Comparison of ENCODE assay signal across 9 mouse cellular contexts in genomic region chr8:106399694-106400093, GRCm38 (mm10). TPM values are rescaled to one million over a fixed set of nuclear protein-coding genes. Genes with fewer than 3 reads are reported as not detected.
DNase-seq lines count a peak whose midpoint lies in the region; ATAC-seq and TF ChIP-seq lines count a peak whose summit lies in the region.
"Had no signal": no experiment of that assay in that cellular context is flagged by ENCODE, and none has a peak within 500 bp of the region (broad histone marks: within the 10 kb centered on the region; RNA-seq: fewer than 3 reads in every experiment).

No protein-coding gene starts in this region.

- no peak overlapping the region for H3K4me2 ChIP-seq in midbrain, postnatal 0 days (ENCODE audit: low read depth, low read length, poor library complexity, severe bottlenecking)
- no peak overlapping the region for H3K4me2 ChIP-seq in midbrain, embryonic 11.5 days
- H3K4me2 ChIP-seq in hindbrain, postnatal 0 days (ENCODE audit: low read depth, low read length) = no peak overlapping the region
- H3K4me2 ChIP-seq in lung, postnatal 0 days (replicated peaks; ENCODE audit: low read depth, low read length) = no peak overlapping the region
- H3K4me2 ChIP-seq in liver, embryonic 12.5 days = no peak overlapping the region
- H3K4me2 ChIP-seq: liver, embryonic 15.5 days had no signal

- no peak overlapping the region for H3K4me3 ChIP-seq in midbrain, postnatal 0 days (ENCODE audit: low read depth, low read length)
- H3K4me3 ChIP-seq in midbrain, embryonic 11.5 days (ENCODE audit: low read depth, low read length) = no peak overlapping the region
- no peak overlapping the region for H3K4me3 ChIP-seq in hindbrain, postnatal 0 days (ENCODE audit: low read length)
- H3K4me3 ChIP-seq in lung, postnatal 0 days (ENCODE audit: low read depth, low read length) = no peak overlapping the region
- H3K4me3 ChIP-seq in liver, embryonic 12.5 days = no peak overlapping the region
- H3K4me3 ChIP-seq: liver, embryonic 15.5 days had no signal

- no peak overlapping the region for H3K9ac ChIP-seq in midbrain, postnatal 0 days (replicated peaks; ENCODE audit: low read length, poor library complexity, severe bottlenecking)
- H3K9ac ChIP-seq in midbrain, embryonic 11.5 days (ENCODE audit: low read length) = no peak overlapping the region
- no peak overlapping the region for H3K9ac ChIP-seq in hindbrain, postnatal 0 days (replicated peaks; ENCODE audit: low read length)
- no peak overlapping the region for H3K9ac ChIP-seq in lung, postnatal 0 days (replicated peaks; ENCODE audit: low read depth)
- H3K9ac ChIP-seq in liver, embryonic 12.5 days = no peak overlapping the region
- H3K9ac ChIP-seq: liver, embryonic 15.5 days had no signal

- no peaks in the 10 kb centered on the region for H3K9me3 ChIP-seq in midbrain, postnatal 0 days (ENCODE audit: low read length)
- H3K9me3 ChIP-seq in midbrain, embryonic 11.5 days (ENCODE audit: control insufficient read depth, low read length) = no peaks in the 10 kb centered on the region
- no peaks in the 10 kb centered on the region for H3K9me3 ChIP-seq in hindbrain, postnatal 0 days (ENCODE audit: low read length)
- no peaks in the 10 kb centered on the region for H3K9me3 ChIP-seq in lung, postnatal 0 days (ENCODE audit: low read length)
- H3K9me3 ChIP-seq in liver, embryonic 12.5 days (replicated peaks) = no peaks in the 10 kb centered on the region
- H3K9me3 ChIP-seq: liver, embryonic 15.5 days had no signal

- TF ChIP-seq EP300 in lung, postnatal 0 days (IDR thresholded peaks at IDR 0.05) = no peak

- ATAC-seq in midbrain, postnatal 0 days (ENCODE audit: low FRiP score) = no peak
- ATAC-seq in midbrain, embryonic 11.5 days (ENCODE audit: low FRiP score) = no peak
- peak; percentile 75 for ATAC-seq in hindbrain, postnatal 0 days
- ATAC-seq in lung, postnatal 0 days = peak; percentile 79
- ATAC-seq in granulocyte monocyte progenitor cell, adult 5-6 weeks (replicated peaks; ENCODE audit: poor library complexity, severe bottlenecking) = no peak
- ATAC-seq in liver, embryonic 12.5 days = no peak

- peak; percentile 76 for DNase-seq in midbrain, postnatal 0 days (ENCODE audit: low spot score)
- DNase-seq in midbrain, embryonic 11.5 days (ENCODE audit: low spot score, missing footprints) = no peak
- DNase-seq in fibroblast of lung, adult 2 months (ENCODE audit: low read depth) = peak; percentile 94
- peak; percentile 74 for DNase-seq in hindbrain, postnatal 0 days (ENCODE audit: low spot score)
- DNase-seq in lung, postnatal 0 days (ENCODE audit: low spot score) = peak; percentile 77
- DNase-seq in layer of hippocampus, adult 18-20 months (ENCODE audit: low spot score in 2 of 2) = no peak

- no peak overlapping the region for H3K27ac ChIP-seq in midbrain, postnatal 0 days (ENCODE audit: low read depth, low read length)
- H3K27ac ChIP-seq in midbrain, embryonic 11.5 days (ENCODE audit: low read depth, low read length) = no peak overlapping the region
- H3K27ac ChIP-seq in hindbrain, postnatal 0 days = no peak overlapping the region; the same call in 1 of the 2 replicates
- H3K27ac ChIP-seq in lung, postnatal 0 days (ENCODE audit: low read length) = peak overlapping the region; percentile 32; the same call in 1 of the 2 replicates
- no peak overlapping the region for H3K27ac ChIP-seq in liver, embryonic 12.5 days
- H3K27ac ChIP-seq: liver, embryonic 15.5 days had no signal

- H3K4me1 ChIP-seq in midbrain, postnatal 0 days (ENCODE audit: insufficient read depth, low read length) = no peaks in the 10 kb centered on the region
- H3K4me1 ChIP-seq in midbrain, embryonic 11.5 days (ENCODE audit: control insufficient read depth, insufficient read depth, low read length) = no peaks in the 10 kb centered on the region
- 0 out of 2 replicates have a peak, but pooled peaks cover 11% of the 10 kb centered on the region for H3K4me1 ChIP-seq in hindbrain, postnatal 0 days (ENCODE audit: insufficient read depth, low read length)
- H3K4me1 ChIP-seq in lung, postnatal 0 days (ENCODE audit: insufficient read depth, low read depth, low read length) = peaks cover 5% of the 10 kb centered on the region
- H3K4me1 ChIP-seq in liver, embryonic 12.5 days = peaks cover 12% of the 10 kb centered on the region

- H3K27me3 ChIP-seq in midbrain, postnatal 0 days (ENCODE audit: insufficient read depth, low read length) = no peaks in the 10 kb centered on the region
- H3K27me3 ChIP-seq in midbrain, embryonic 11.5 days (ENCODE audit: control insufficient read depth, insufficient read depth, low read length) = no peaks in the 10 kb centered on the region
- no peaks in the 10 kb centered on the region for H3K27me3 ChIP-seq in hindbrain, postnatal 0 days (ENCODE audit: insufficient read depth, low read length)
- H3K27me3 ChIP-seq in lung, postnatal 0 days (replicated peaks; ENCODE audit: insufficient read depth, low read length) = no peaks in the 10 kb centered on the region
- H3K27me3 ChIP-seq in liver, embryonic 12.5 days (replicated peaks) = peaks cover 4% of the 10 kb centered on the region; the same call in 1 of the 2 replicates

- no peaks in the 10 kb centered on the region for H3K36me3 ChIP-seq in midbrain, postnatal 0 days (ENCODE audit: insufficient read depth, low read length)
- no peaks in the 10 kb centered on the region for H3K36me3 ChIP-seq in midbrain, embryonic 11.5 days (ENCODE audit: control insufficient read depth, insufficient read depth, low read length)
- H3K36me3 ChIP-seq in hindbrain, postnatal 0 days (ENCODE audit: insufficient read depth, low read length) = no peaks in the 10 kb centered on the region
- no peaks in the 10 kb centered on the region for H3K36me3 ChIP-seq in lung, postnatal 0 days (ENCODE audit: insufficient read depth, low read length)
- no peaks in the 10 kb centered on the region for H3K36me3 ChIP-seq in liver, embryonic 12.5 days
- H3K36me3 ChIP-seq: liver, embryonic 15.5 days had no signal

- TF ChIP-seq CTCF in midbrain, postnatal 0 days (IDR thresholded peaks at IDR 0.05) = no peak
- TF ChIP-seq CTCF in hindbrain, postnatal 0 days (IDR thresholded peaks at IDR 0.05; ENCODE audit: low read depth) = no peak
- TF ChIP-seq CTCF in lung, postnatal 0 days (IDR thresholded peaks at IDR 0.05) = no peak

- WGBS in midbrain, postnatal 0 days = 48% methylated on average over 8 of the region's 8 CpGs
- 74% methylated on average over 8 of the region's 8 CpGs for WGBS in midbrain, embryonic 11.5 days
- 40% methylated on average over 8 of the region's 8 CpGs for WGBS in hindbrain, postnatal 0 days
- WGBS in lung, postnatal 0 days = 14% methylated on average over 8 of the region's 8 CpGs
- WGBS in liver, embryonic 12.5 days (ENCODE audit: insufficient replicate concordance) = 54% methylated on average over 8 of the region's 8 CpGs

RNA-seq across cellular contexts. Expression of gene Zfp90, which starts 15.4 kb away (rescaled TPM):
- total RNA-seq in midbrain, postnatal 0 days (2014; rRNA removed) = 28.6 and 30.4 TPM in 2 replicates
- polyA plus RNA-seq in midbrain, postnatal 0 days (2015; fragmentation: Nextera tagmentation; extraction: Ambion mirVana) = 34.8 and 36.5 TPM in 2 replicates
- polyA plus RNA-seq in midbrain, embryonic 11.5 days (2014; fragmentation: Nextera tagmentation; extraction: Ambion mirVana) = 32.1 and 35.9 TPM in 2 replicates
- 22.6 and 26.2 TPM in 2 replicates for total RNA-seq in hindbrain, postnatal 0 days (2014; rRNA removed)
- 31.5 and 32.2 TPM in 2 replicates for polyA plus RNA-seq in hindbrain, postnatal 0 days (2015; fragmentation: Nextera tagmentation; extraction: Ambion mirVana)
- 8.8 and 9.9 TPM in 2 replicates for polyA plus RNA-seq in lung, postnatal 0 days (2015; fragmentation: Nextera tagmentation; extraction: Ambion mirVana)
- 6.7 and 9.2 TPM in 2 replicates for total RNA-seq in granulocyte monocyte progenitor cell, adult 5-6 weeks (2014; fragmentation: Nextera tagmentation)
- 6.0 and 7.8 TPM in 2 replicates for total RNA-seq in granulocyte monocyte progenitor cell, adult 5-6 weeks (2017)
- total RNA-seq in layer of hippocampus, adult 18-20 months (2021) = 10 to 100 TPM; 11.1 to 12.6 TPM
- polyA plus RNA-seq in liver, embryonic 12.5 days (2016; fragmentation: Nextera tagmentation; extraction: Ambion mirVana) = 3.5 and 3.8 TPM in 2 replicates

Comparison
In these comparisons a context has a peak if more than half of its experiments do, and no peak if none do; other contexts are left out.
1. DNase-seq: peak in midbrain, postnatal 0 days (single experiment), fibroblast of lung, adult 2 months (single experiment), hindbrain, postnatal 0 days (single experiment) and lung, postnatal 0 days (single experiment); none in midbrain, embryonic 11.5 days (single experiment) and layer of hippocampus, adult 18-20 months (0 of 2).
2. ATAC-seq: peak in hindbrain, postnatal 0 days (single experiment) and lung, postnatal 0 days (single experiment); none in midbrain, postnatal 0 days (single experiment), midbrain, embryonic 11.5 days (single experiment), granulocyte monocyte progenitor cell, adult 5-6 weeks (single experiment) and liver, embryonic 12.5 days (single experiment).